Mouse (Mus musculus) CH12.LX (cell line): ENCODE data around the gene Epb41l1. TPM values are rescaled to one million over a fixed set of nuclear protein-coding genes. Genes with fewer than 3 reads are reported as not detected.

Experiments
- DNase-seq: peaks from one replicate; pipeline ENCODE4 v3.0.0-alpha.2; 2013; ENCODE audit errors: extremely low read depth
- H3K27ac ChIP-seq: 2 replicates; pipeline ENCODE4 v1.5.1; 2012; ENCODE audit warnings: low read depth, mild to moderate bottlenecking, control low read depth, moderate library complexity; ENCODE audit not compliant: insufficient read depth
- H3K27me3 ChIP-seq: replicated peaks from 2 replicates; pipeline ENCODE3; 2012; ENCODE audit warnings: inconsistent platforms
- H3K36me3 ChIP-seq, 2 experiments: replicated peaks in 1 of 2; 2 replicates each; pipeline versions ENCODE3 to v1.6.1; 2012; ENCODE audit warnings: inconsistent platforms in 1 of 2, low read length in 1 of 2, mild to moderate bottlenecking in 1 of 2, mixed read lengths in 1 of 2, moderate library complexity in 1 of 2; ENCODE audit not compliant: control insufficient read depth in 1 of 2, insufficient read depth in 1 of 2
- H3K4me1 ChIP-seq, 2 experiments: 2 replicates each; pipeline ENCODE4 v1.6.1; 2012; ENCODE audit warnings: inconsistent platforms in 1 of 2, moderate library complexity in 1 of 2; ENCODE audit not compliant: insufficient read depth in 2 of 2, control insufficient read depth in 1 of 2
- H3K4me2 ChIP-seq: 2 replicates; pipeline ENCODE4 v1.6.1; 2012; ENCODE audit warnings: low read depth, mild to moderate bottlenecking, control low read depth; ENCODE audit not compliant: poor library complexity, insufficient read depth, severe bottlenecking
- H3K4me3 ChIP-seq, 3 experiments: fragments of 150-350 bp in 1 of 3; sonication (generic) in 1 of 3; replicated peaks in 1 of 3; 2 replicates each; pipeline versions ENCODE3 to v1.5.1; 2011 to 2012; ENCODE audit warnings: low read depth in 2 of 3, low read length in 2 of 3, mild to moderate bottlenecking in 2 of 3, moderate library complexity in 2 of 3, control low read depth in 1 of 3, improper control_type of control experiment in 1 of 3, inconsistent platforms in 1 of 3, mixed read lengths in 1 of 3; ENCODE audit not compliant: poor library complexity in 1 of 3
- H3K79me2 ChIP-seq: replicated peaks from 2 replicates; pipeline ENCODE4 v1.6.1; 2012; ENCODE audit warnings: mild to moderate bottlenecking, moderate library complexity; ENCODE audit not compliant: control insufficient read depth, poor library complexity, insufficient read depth, severe bottlenecking; ENCODE audit errors: extremely low read depth
- H3K9ac ChIP-seq: 2 replicates; pipeline ENCODE4 v1.6.1; 2012; ENCODE audit warnings: low read depth, mild to moderate bottlenecking, control low read depth, moderate library complexity; ENCODE audit not compliant: insufficient read depth
- H3K9me3 ChIP-seq: replicated peaks from 2 replicates; pipeline ENCODE3; 2012; ENCODE audit warnings: low read length, inconsistent platforms, mixed read lengths
- BHLHE40 ChIP-seq: IDR thresholded peaks from 2 replicates; pipeline ENCODE4 v1.6.1; 2011; ENCODE audit warnings: mild to moderate bottlenecking, low read depth, low read length, improper control_type of control experiment
- CHD1 ChIP-seq: IDR thresholded peaks from 2 replicates; pipeline ENCODE4 v1.6.1; 2012; ENCODE audit warnings: low read depth, low read length, improper control_type of control experiment, inconsistent platforms
- CHD2 ChIP-seq: IDR thresholded peaks from 2 replicates; pipeline ENCODE4 v1.6.1; 2011; ENCODE audit warnings: low read length, improper control_type of control experiment
- E2F4 ChIP-seq: IDR thresholded peaks from 2 replicates; pipeline ENCODE4 v1.6.1; 2011; ENCODE audit warnings: low read depth, low read length, improper control_type of control experiment; ENCODE audit not compliant: insufficient replicate concordance
- EP300 ChIP-seq: IDR thresholded peaks from 2 replicates; pipeline ENCODE4 v1.6.1; 2011; ENCODE audit warnings: low read length, improper control_type of control experiment
- ETS1 ChIP-seq: conservative IDR thresholded peaks from 2 replicates; pipeline ENCODE4 v1.6.1; 2012; ENCODE audit warnings: low read depth, mild to moderate bottlenecking, inconsistent platforms, low read length, improper control_type of control experiment, moderate library complexity
- IRF4 ChIP-seq: IDR thresholded peaks from 2 replicates; pipeline ENCODE4 v1.6.1; 2014; ENCODE audit warnings: low read depth, mild to moderate bottlenecking, inconsistent platforms, low read length, improper control_type of control experiment
- JUN ChIP-seq: IDR thresholded peaks from 2 replicates; pipeline ENCODE4 v1.6.1; 2011; ENCODE audit warnings: low read depth, mild to moderate bottlenecking, low read length, improper control_type of control experiment, moderate library complexity; ENCODE audit not compliant: insufficient read depth
- KAT2A ChIP-seq: IDR thresholded peaks from 2 replicates; pipeline ENCODE4 v1.6.1; 2012; ENCODE audit warnings: low read length, improper control_type of control experiment, inconsistent platforms; ENCODE audit not compliant: insufficient replicate concordance
- MEF2A ChIP-seq: IDR thresholded peaks from 2 replicates; pipeline ENCODE4 v1.6.1; 2014; ENCODE audit warnings: low read depth, mild to moderate bottlenecking, inconsistent platforms, low read length, improper control_type of control experiment, borderline replicate concordance
- MXI1 ChIP-seq: IDR thresholded peaks from 2 replicates; pipeline ENCODE4 v1.6.1; 2011; ENCODE audit warnings: mild to moderate bottlenecking, low read depth, low read length, improper control_type of control experiment
- NELFE ChIP-seq: IDR thresholded peaks from 2 replicates; pipeline ENCODE4 v1.6.1; 2011; ENCODE audit warnings: low read depth, low read length, improper control_type of control experiment
- NRF1 ChIP-seq: IDR thresholded peaks from 2 replicates; pipeline ENCODE4 v1.6.1; 2014; ENCODE audit warnings: low read depth, mild to moderate bottlenecking, inconsistent platforms, low read length, improper control_type of control experiment, moderate library complexity
- PAX5 ChIP-seq: IDR thresholded peaks from 2 replicates; pipeline ENCODE4 v1.6.1; 2012; ENCODE audit warnings: low read length, inconsistent platforms, mixed read lengths
- POLR2AphosphoS2 ChIP-seq: IDR thresholded peaks from 2 replicates; pipeline ENCODE4 v1.6.1; 2011; ENCODE audit warnings: low read depth, low read length, improper control_type of control experiment
- RCOR1 ChIP-seq: conservative IDR thresholded peaks from 2 replicates; pipeline ENCODE4 v1.6.1; 2012; ENCODE audit warnings: low read depth, mild to moderate bottlenecking, inconsistent platforms, low read length, improper control_type of control experiment
- SIN3A ChIP-seq: IDR thresholded peaks from 2 replicates; pipeline ENCODE4 v1.6.1; 2012; ENCODE audit warnings: low read length, improper control_type of control experiment, inconsistent platforms
- SMC3 ChIP-seq: IDR thresholded peaks from 2 replicates; pipeline ENCODE4 v1.6.1; 2011; ENCODE audit warnings: low read depth, low read length, improper control_type of control experiment
- TCF12 ChIP-seq: IDR thresholded peaks from 2 replicates; pipeline ENCODE4 v1.6.1; 2014; ENCODE audit warnings: low read depth, mild to moderate bottlenecking, inconsistent platforms, low read length, improper control_type of control experiment
- UBTF ChIP-seq: IDR thresholded peaks from 2 replicates; pipeline ENCODE4 v1.6.1; 2012; ENCODE audit warnings: low read depth, mild to moderate bottlenecking, inconsistent platforms, low read length, improper control_type of control experiment, moderate library complexity
- ZKSCAN1 ChIP-seq: IDR thresholded peaks from 2 replicates; pipeline ENCODE4 v1.6.1; 2012; ENCODE audit warnings: low read depth, inconsistent platforms, low read length, improper control_type of control experiment, borderline replicate concordance
- ZNF384 ChIP-seq: IDR thresholded peaks from 2 replicates; pipeline ENCODE4 v1.6.1; 2012; ENCODE audit warnings: low read depth, low read length, improper control_type of control experiment, inconsistent platforms
- dilution Hi-C: fragments of 300-500 bp; cut with MboI; formaldehyde crosslinking; loops from 2 replicates; pipeline ENCODE4 v1.14.3; 2020; ENCODE audit warnings: low sequenced_read_pairs; ENCODE audit not compliant: extremely low pct_unique_long_range_greater_than_20kb, extremely low pct_ligation_motif_present
- in situ Hi-C: fragments of 300-500 bp; cut with MboI; formaldehyde crosslinking; loops from 3 replicates; pipeline ENCODE4 v1.14.3; 2019; ENCODE audit warnings: low sequenced_read_pairs, low pct_ligation_motif_present, low pct_unique_long_range_greater_than_20kb, mixed read lengths
- polyA plus RNA-seq: library from polyadenylated mRNA; unstranded; fragments of >175 nt; gene quantifications from 2 replicates; pipeline ENCODE4 v1.2.1, GENCODE M21; 2012; ENCODE audit warnings: low read depth; ENCODE audit not compliant: insufficient read length
- total RNA-seq, 2 experiments: library from RNA; depleted of rRNA; stranded (reverse); fragments of 300-350 nt in 1 of 2; fragments of >200 nt in 1 of 2; gene quantifications; 2 replicates each; pipeline ENCODE4 v1.2.3; 2012 to 2014

Epb41l1 gene
- total and polyA plus RNA-seq, 3 experiments: 0.21 TPM; not detected in 2

DNA sequence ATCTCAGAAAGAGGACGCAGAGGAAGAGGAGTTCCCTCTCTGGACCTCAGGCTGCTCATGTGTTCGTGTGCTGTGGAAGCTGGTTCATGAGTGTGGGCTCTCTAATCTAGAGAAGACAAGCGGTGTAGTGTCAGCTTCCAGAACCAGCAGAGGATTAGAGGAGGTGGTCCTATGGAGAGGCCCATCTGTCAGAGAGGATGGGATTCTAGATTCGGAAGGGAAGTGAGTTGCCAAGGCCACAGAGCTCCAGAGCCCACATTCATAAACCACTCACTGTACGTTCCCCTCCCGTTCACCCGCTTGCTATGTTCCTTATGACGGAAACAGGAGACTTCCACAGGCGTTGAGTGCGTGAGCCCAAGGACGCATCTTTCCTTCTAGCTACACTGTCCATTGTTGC lies 16.9 kb downstream of the Epb41l1 start:
- H3K36me3 ChIP-seq: no peaks in the 10 kb centered on the region
- H3K9ac ChIP-seq: no peak overlapping the region
- H3K27me3 ChIP-seq: peaks cover 60% of the 10 kb centered on the region
- in situ Hi-C loops: no loop called here
- H3K27ac ChIP-seq: no peak overlapping the region
- no peak overlapping the region for H3K4me2 ChIP-seq
- H3K4me1 ChIP-seq: peaks cover 10 to 30% of the 10 kb centered on the region in 2 experiments
- no peak for TF ChIP-seq KAT2A
- no peak for TF ChIP-seq PAX5
- dilution Hi-C loops: no loop called here
- H3K4me3 ChIP-seq: no peak overlapping the region
- no peak for DNase-seq
- no peaks in the 10 kb centered on the region for H3K79me2 ChIP-seq
- no peaks in the 10 kb centered on the region for H3K9me3 ChIP-seq

DNA sequence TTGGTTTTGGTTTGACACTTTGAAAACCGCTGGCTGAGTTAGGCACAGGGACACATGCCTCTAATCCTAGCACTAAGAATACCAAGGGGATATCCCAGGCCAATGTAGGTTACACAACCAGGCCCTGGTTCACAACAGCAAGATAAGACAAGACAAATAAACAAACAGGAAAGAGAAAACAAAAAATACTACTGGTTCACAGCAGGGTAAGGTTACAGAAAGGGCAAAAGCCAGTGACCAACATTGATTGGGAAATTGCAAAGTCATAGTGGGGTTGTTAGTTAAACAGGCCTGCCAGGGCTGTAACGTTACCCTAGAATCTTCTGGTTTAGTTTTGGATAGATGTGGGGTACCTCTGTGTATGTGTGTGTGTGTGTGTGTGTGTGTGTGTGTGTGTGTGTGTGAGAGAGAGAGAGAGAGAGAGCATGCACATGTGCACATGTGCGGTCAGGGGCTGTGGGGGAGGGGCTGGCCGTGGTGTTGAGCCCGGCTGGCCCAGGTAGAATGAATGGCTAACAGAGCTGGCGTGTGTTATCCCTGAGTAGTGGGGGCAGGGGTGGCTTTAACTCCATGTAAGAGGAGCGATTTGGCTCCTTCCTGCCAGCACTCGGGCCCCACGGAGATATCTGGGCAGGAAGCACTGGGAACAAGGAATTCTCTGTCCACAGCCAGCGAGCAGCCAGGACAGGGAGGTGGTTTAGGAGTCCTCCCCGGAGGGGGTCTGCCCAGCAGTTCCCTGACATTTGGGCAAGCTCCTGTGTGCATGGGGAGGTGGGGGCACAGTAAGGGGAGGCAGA lies 19.2 kb downstream of the Epb41l1 start:
- DNase-seq: no peak
- Histone ChIP-seq H3K4me1 (peaks cover 10 to 32% of the 10 kb centered on the region in 2 experiments), H3K4me3 (no peak overlapping the region), H3K79me2 (no peaks in the 10 kb centered on the region), H3K4me2 (no peak overlapping the region), H3K36me3 (no peaks in the 10 kb centered on the region), H3K9me3 (peaks cover under 1% of the 10 kb centered on the region), H3K27me3 (peaks cover 60% of the 10 kb centered on the region), H3K9ac (no peak overlapping the region), H3K27ac (no peak overlapping the region)
- in situ Hi-C loops (no loop called here), dilution Hi-C loops (no loop called here)
- TF ChIP-seq BHLHE40 (peak; percentile 20), RCOR1 (no peak), CHD1 (no peak), EP300 (0 out of 2 replicates have a peak, but pooled peaks have one; percentile 18), ETS1 (peak; percentile 40)

DNA sequence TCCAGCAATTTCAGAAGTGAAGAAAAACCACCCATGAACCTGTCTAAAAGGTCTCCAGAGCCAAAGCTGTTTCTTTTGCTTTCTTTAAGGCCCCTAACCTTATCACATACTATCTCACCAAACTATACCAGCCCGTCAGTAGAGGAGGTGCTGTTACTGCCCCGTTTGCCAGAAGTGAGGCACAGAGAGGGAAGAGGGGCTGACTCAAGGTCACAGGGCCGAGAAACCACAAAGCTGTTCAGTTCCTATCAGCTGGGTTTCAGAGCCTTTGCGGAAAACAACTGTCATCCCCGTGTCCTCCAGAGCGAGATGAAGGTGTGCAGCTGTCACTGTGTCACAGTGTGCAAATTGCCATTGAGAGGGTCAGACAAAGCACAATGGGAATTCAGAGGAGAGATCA lies 21.2 kb downstream of the Epb41l1 start:
- no peak overlapping the region for H3K4me3 ChIP-seq
- dilution Hi-C loops: no loop called here
- 0 out of 2 replicates have a peak, but pooled peaks have one; percentile 63 for TF ChIP-seq IRF4
- no peak for TF ChIP-seq E2F4
- TF ChIP-seq SIN3A: peak; percentile 79; the same call in 1 of the 2 replicates
- TF ChIP-seq ETS1: peak; percentile 97
- no peak for TF ChIP-seq NELFE
- no peak for TF ChIP-seq UBTF
- no peak for TF ChIP-seq SMC3
- peak; percentile 81 for TF ChIP-seq BHLHE40
- TF ChIP-seq CHD1: no peak
- no peak for TF ChIP-seq NRF1
- no peak for TF ChIP-seq MXI1
- TF ChIP-seq MEF2A: no peak
- no peak for TF ChIP-seq ZKSCAN1
- no peak for TF ChIP-seq KAT2A
- TF ChIP-seq ZNF384: no peak
- no peak for TF ChIP-seq CHD2
- no peak for TF ChIP-seq PAX5
- TF ChIP-seq POLR2AphosphoS2: no peak
- 0 out of 2 replicates have a peak, but pooled peaks have one; percentile 43 for TF ChIP-seq JUN
- TF ChIP-seq TCF12: peak; percentile 64; the same call in 1 of the 2 replicates
- peak; percentile 57; the same call in 1 of the 2 replicates for TF ChIP-seq EP300
- H3K36me3 ChIP-seq: no peaks in the 10 kb centered on the region
- H3K9me3 ChIP-seq: peaks cover 12% of the 10 kb centered on the region
- H3K79me2 ChIP-seq: no peaks in the 10 kb centered on the region
- H3K9ac ChIP-seq: no peak overlapping the region
- peak; percentile 76 for DNase-seq
- H3K4me2 ChIP-seq: no peak overlapping the region
- peaks cover 64% of the 10 kb centered on the region for H3K27me3 ChIP-seq
- in situ Hi-C loops: no loop called here
- H3K4me1 ChIP-seq: peaks cover 10 to 28% of the 10 kb centered on the region in 2 experiments
- H3K27ac ChIP-seq: no peak overlapping the region
